Mouse (Mus musculus) spleen, postnatal 36 days (tissue): ENCODE measurements at regions not wholly inside any gene's neighbourhood (a gene's known extent, or its start where the extent isn't known, plus 50 kb on each side); places are given as distances from the start of the nearest gene placed in this dataset.
A peak's percentile ranks its signal among the peaks of the same experiment; 100 is the strongest.

Experiments
- DNase-seq, 2 experiments: peaks; one replicate each; pipeline ENCODE4 v3.0.0; 2022; ENCODE audit warnings: low spot score in 2 of 2, mixed read lengths in 1 of 2

- DNase-seq = no peak
These were observed 318.9 kb downstream of the Gm49356 start for GRCm38 (mm10) chr15:59207976-59208375.

GRCm38 (mm10) chr15:59212362-59212761 is 323.3 kb downstream of the Gm49356 start:
- DNase-seq = no peak

GRCm38 (mm10) chr15:59214096-59214495 is 325.0 kb downstream of the Gm49356 start:
- no peak for DNase-seq

GRCm38 (mm10) chr15:59215239-59215638 is 326.1 kb downstream of the Gm49356 start:
- no peak for DNase-seq

GRCm38 (mm10) chr15:59217481-59217880 is 328.4 kb downstream of the Gm49356 start:
- no peak for DNase-seq

- DNase-seq = no peak
These were observed 329.8 kb downstream of the Gm49356 start for GRCm38 (mm10) chr15:59218916-59219315.

GRCm38 (mm10) chr15:59225637-59226036 is 336.5 kb downstream of the Gm49356 start:
- DNase-seq = no peak

GRCm38 (mm10) chr15:59227293-59227692 is 338.2 kb downstream of the Gm49356 start:
- DNase-seq = no peak

GRCm38 (mm10) chr15:59230536-59230935 is 341.4 kb downstream of the Gm49356 start:
- no peak for DNase-seq

GRCm38 (mm10) chr15:59231703-59232102 is 342.6 kb downstream of the Gm49356 start:
- DNase-seq = no peak

GRCm38 (mm10) chr15:59232290-59232689 is 343.2 kb downstream of the Gm49356 start:
- no peak for DNase-seq

GRCm38 (mm10) chr15:59237446-59238161 is 348.5 kb downstream of the Gm49356 start:
- no peak for DNase-seq

- no peak for DNase-seq
These were observed 352.7 kb downstream of the Gm49356 start for GRCm38 (mm10) chr15:59241752-59242151.

GRCm38 (mm10) chr15:59245927-59246649 is 357.0 kb downstream of the Gm49356 start:
- peak; percentile 10 to 16 for DNase-seq

- DNase-seq = no peak
These were observed 359.6 kb downstream of the Gm49356 start for GRCm38 (mm10) chr15:59248477-59249260.

GRCm38 (mm10) chr15:59261380-59261779 is 372.3 kb downstream of the Gm49356 start:
- DNase-seq = no peak

GRCm38 (mm10) chr15:59262380-59262779 is 373.3 kb downstream of the Gm49356 start:
- DNase-seq = no peak

- DNase-seq = peak; percentile 78
These were observed 374.6 kb downstream of the Gm49356 start for GRCm38 (mm10) chr15:59263433-59264328.
